8 mouse cellular contexts compared by ENCODE assay signal in the genomic region with DNA sequence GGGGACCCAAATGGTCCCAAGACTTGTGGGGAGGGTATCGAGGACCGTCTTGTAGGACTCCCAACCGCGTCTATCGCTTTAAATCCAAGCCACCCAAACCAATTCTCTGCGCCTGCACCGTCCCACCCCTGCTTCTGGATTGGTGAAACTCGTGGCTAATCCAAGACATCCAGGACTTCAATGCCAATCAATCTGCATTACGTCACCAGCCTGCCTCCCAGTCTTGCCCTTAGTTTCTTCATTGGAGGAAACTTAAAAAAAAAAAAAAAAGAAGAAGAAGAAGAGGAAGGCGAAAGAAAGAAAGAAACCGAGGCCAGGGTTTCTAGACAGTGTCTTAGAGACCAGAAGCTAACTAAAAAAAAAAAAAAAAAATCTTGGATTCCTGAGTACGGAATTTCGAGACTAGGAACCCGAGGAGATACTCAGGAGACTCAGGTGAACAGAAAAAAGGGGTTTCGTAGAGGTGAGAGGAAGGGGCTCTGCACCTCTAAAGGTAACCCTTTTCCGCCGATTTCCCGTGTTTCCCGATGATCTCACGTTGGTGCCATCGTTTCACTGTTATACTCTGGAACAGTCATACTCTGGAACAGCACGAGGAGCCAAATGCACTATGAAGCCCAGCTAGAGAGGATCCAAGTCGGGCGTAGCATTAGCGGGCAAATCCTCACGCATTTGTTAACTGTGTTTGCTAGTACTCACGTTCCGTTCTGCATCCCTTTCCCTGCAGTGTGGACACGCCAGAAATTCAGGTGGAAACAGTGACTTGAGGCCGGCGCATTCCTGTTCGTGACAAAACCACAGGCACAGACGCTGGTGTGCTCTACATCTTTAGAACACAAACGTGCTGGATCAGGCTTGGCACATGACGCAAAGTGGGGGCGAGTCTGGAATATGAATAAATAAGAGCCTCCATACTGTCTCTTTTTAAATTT. TPM values are rescaled to one million over a fixed set of nuclear protein-coding genes. Genes with fewer than 3 reads are reported as not detected.
DNase-seq lines count a peak whose midpoint lies in the region; ATAC-seq lines count a peak whose summit lies in the region.

A gene (minus strand): TSS at position 75 of the 932 bp plus-strand sequence.

- peak; percentile 77 for ATAC-seq in megakaryocyte, adult 5-6 weeks (ENCODE audit: poor library complexity, severe bottlenecking)

- intact Hi-C loops in gastrocnemius, postnatal 14 days (cut with DNase I; ENCODE audit: low total_unique reads) = no loop called here

- DNase-seq in adrenal gland, adult 2 months = peak; percentile 95
- DNase-seq in embryo, embryonic 10.5 days (ENCODE audit: low spot score) = peak; percentile 98
- peak; percentile 89 for DNase-seq in gastrocnemius, postnatal 14 days
- DNase-seq in induced T-regulatory cell, adult 2 months (ENCODE audit: low read depth) = peak; percentile 88
- peak; percentile 84 to 95 for DNase-seq in left cerebral cortex, adult 8-10 months (ENCODE audit: low spot score in 2 of 2)
- DNase-seq in right cerebral cortex, adult 2 months (ENCODE audit: low spot score in 2 of 2) = peak; percentile 93 to 95
- DNase-seq in urinary bladder, postnatal 4 days (ENCODE audit: low spot score in 2 of 2) = peak; percentile 83 to 85

RNA-seq across cellular contexts. Expression of the gene that starts here (rescaled TPM):
- 100 to 1,000 TPM; 115 to 129 TPM for total RNA-seq in adrenal gland, adult 2 months (2021)
- 53.3 and 62.3 TPM in 2 replicates for polyA plus RNA-seq in adrenal gland, adult 2 months (2012; rRNA removed)
- 10 to 100 TPM; 26.5 to 31.6 TPM for total RNA-seq in gastrocnemius, postnatal 14 days (2021)
- 10 to 100 TPM; 60.9 to 63.2 (median 62.1) TPM for total RNA-seq in left cerebral cortex, adult 8-10 months (2022)
- total RNA-seq in megakaryocyte, adult 5-6 weeks (2015) = 70.0 and 82.5 TPM in 2 replicates
- 61.6 and 62.5 TPM in 2 replicates for total RNA-seq in megakaryocyte, adult 5-6 weeks (2017)

Comparison
In these comparisons a context has a peak if more than half of its experiments do, and no peak if none do; other contexts are left out.
1. Peak in every context shown above with its lines: DNase-seq and ATAC-seq.